Mouse (Mus musculus) macrophage (primary cell): ENCODE measurements around the gene Prkch. TPM values are rescaled to one million over a fixed set of nuclear protein-coding genes. Genes with fewer than 3 reads are reported as not detected.

Experiments
- H3K27ac ChIP-seq: fragments of 350-480 bp; formaldehyde crosslinking; 2 replicates; pipeline ENCODE4 v1.9.0; 2021
- H3K36me3 ChIP-seq: fragments of 350-480 bp; formaldehyde crosslinking; 2 replicates; pipeline ENCODE4 v1.9.0; 2021; ENCODE audit errors: inconsistent target
- H3K4me3 ChIP-seq: fragments of 350-480 bp; formaldehyde crosslinking; 2 replicates; pipeline ENCODE4 v1.9.0; 2021; ENCODE audit errors: inconsistent target
- H3K79me2 ChIP-seq: fragments of 350-480 bp; formaldehyde crosslinking; 2 replicates; pipeline ENCODE4 v1.9.0; 2021; ENCODE audit errors: inconsistent target
- WGBS: methylation state at CpG from one replicate; pipeline ENCODE4 v1.1.7; 2026; ENCODE audit warnings: inconsistent platforms; ENCODE audit not compliant: missing documents; 5-methylcytosine and 5-hydroxymethylcytosine counted together
- polyA plus RNA-seq: library from polyadenylated mRNA; stranded (reverse); fragments of 250-400 nt; gene quantifications from 3 replicates; pipeline ENCODE4 v1.2.4, GENCODE M21; 2018; ENCODE audit warnings: inconsistent platforms

Gene Prkch
- polyA plus RNA-seq, 1 experiment from 2014 or later, result 37.2 TPM

- 6% methylated on average over 12 of the region's 12 CpGs for WGBS
- Histone ChIP-seq H3K79me2 (peaks cover 97% of the 10 kb centered on the region), H3K27ac (peak overlapping the region; percentile 19), H3K36me3 (no peaks in the 10 kb centered on the region), H3K4me3 (no peak overlapping the region)
These were observed 8.6 kb downstream of the Prkch start for GRCm38 (mm10) chr12:73593021-73593798.

- Histone ChIP-seq H3K27ac (no peak overlapping the region), H3K79me2 (peaks cover 97% of the 10 kb centered on the region)
These were observed 9.7 kb downstream of the Prkch start for GRCm38 (mm10) chr12:73594177-73594745.

GRCm38 (mm10) chr12:73595226-73595625 lies 10.6 kb downstream of the Prkch start:
- Histone ChIP-seq H3K27ac (no peak overlapping the region), H3K36me3 (no peaks in the 10 kb centered on the region), H3K79me2 (peaks cover 97% of the 10 kb centered on the region), H3K4me3 (no peak overlapping the region)
- WGBS, result 58% methylated on average over 8 of the region's 8 CpGs

More at GRCm38 (mm10) chr12:73594177-73594745, 9.7 kb downstream of the Prkch start:
- Histone ChIP-seq H3K36me3 (no peaks in the 10 kb centered on the region), H3K4me3 (no peak overlapping the region)
- WGBS, result 38% methylated on average over 9 of the region's 9 CpGs

GRCm38 (mm10) chr12:73598241-73598640 lies 13.6 kb downstream of the Prkch start:
- no peaks in the 10 kb centered on the region for H3K36me3 ChIP-seq
- H3K27ac ChIP-seq, result peak overlapping the region; percentile 37
- 8% methylated on average over 4 of the region's 6 CpGs for WGBS
- peaks cover 97% of the 10 kb centered on the region for H3K79me2 ChIP-seq
- no peak overlapping the region for H3K4me3 ChIP-seq

GRCm38 (mm10) chr12:73600457-73600856 lies 15.9 kb downstream of the Prkch start:
- peaks cover 97% of the 10 kb centered on the region for H3K79me2 ChIP-seq
- WGBS, result 96% methylated on average over 4 of the region's 4 CpGs

GRCm38 (mm10) chr12:73602974-73603373 lies 18.4 kb downstream of the Prkch start:
- Histone ChIP-seq H3K4me3 (no peak overlapping the region), H3K27ac (peak overlapping the region; percentile 37), H3K79me2 (peaks cover 92% of the 10 kb centered on the region), H3K36me3 (no peaks in the 10 kb centered on the region)
- WGBS, result 91% methylated on average over 7 of the region's 7 CpGs

More at GRCm38 (mm10) chr12:73600457-73600856, 15.9 kb downstream of the Prkch start:
- Histone ChIP-seq H3K27ac (no peak overlapping the region), H3K36me3 (no peaks in the 10 kb centered on the region), H3K4me3 (no peak overlapping the region)

- Histone ChIP-seq H3K4me3 (no peak overlapping the region), H3K27ac (peak overlapping the region; percentile 37), H3K36me3 (no peaks in the 10 kb centered on the region), H3K79me2 (peaks cover 95% of the 10 kb centered on the region)
- WGBS, result 59% methylated on average over 6 of the region's 6 CpGs
These were observed 19.1 kb downstream of the Prkch start for GRCm38 (mm10) chr12:73603653-73604052.

- 87% methylated on average over 12 of the region's 12 CpGs for WGBS
These were observed 20.2 kb downstream of the Prkch start for GRCm38 (mm10) chr12:73604762-73605161.

GRCm38 (mm10) chr12:73605174-73605573 lies 20.6 kb downstream of the Prkch start:
- H3K79me2 ChIP-seq, result peaks cover 95% of the 10 kb centered on the region
- peak overlapping the region; percentile 97 for H3K27ac ChIP-seq
- no peak overlapping the region for H3K4me3 ChIP-seq
- no peaks in the 10 kb centered on the region for H3K36me3 ChIP-seq
- 91% methylated on average over 4 of the region's 4 CpGs for WGBS

More at GRCm38 (mm10) chr12:73604762-73605161, 20.2 kb downstream of the Prkch start:
- H3K36me3 ChIP-seq, result no peaks in the 10 kb centered on the region
- no peak overlapping the region for H3K4me3 ChIP-seq
- no peak overlapping the region for H3K27ac ChIP-seq
- peaks cover 95% of the 10 kb centered on the region for H3K79me2 ChIP-seq

GRCm38 (mm10) chr12:73607381-73608064 lies 22.9 kb downstream of the Prkch start:
- H3K27ac ChIP-seq, result peak overlapping the region; percentile 97
- no peak overlapping the region for H3K4me3 ChIP-seq
- H3K79me2 ChIP-seq, result peaks cover 95% of the 10 kb centered on the region
- 19% methylated on average over 13 of the region's 13 CpGs for WGBS
- no peaks in the 10 kb centered on the region for H3K36me3 ChIP-seq

- no peaks in the 10 kb centered on the region for H3K36me3 ChIP-seq
- H3K27ac ChIP-seq, result peak overlapping the region; percentile 97
- H3K79me2 ChIP-seq, result peaks cover 95% of the 10 kb centered on the region
- 44% methylated on average over 4 of the region's 4 CpGs for WGBS
- H3K4me3 ChIP-seq, result no peak overlapping the region
These were observed 23.4 kb downstream of the Prkch start for GRCm38 (mm10) chr12:73608065-73608397.

- Histone ChIP-seq H3K4me3 (no peak overlapping the region), H3K36me3 (no peaks in the 10 kb centered on the region), H3K27ac (peak overlapping the region; percentile 97), H3K79me2 (peaks cover 94% of the 10 kb centered on the region)
- WGBS, result 76% methylated on average over 3 of the region's 3 CpGs
These were observed 24.7 kb downstream of the Prkch start for GRCm38 (mm10) chr12:73609262-73609661.

- Histone ChIP-seq H3K36me3 (no peaks in the 10 kb centered on the region), H3K27ac (peak overlapping the region; percentile 97), H3K4me3 (no peak overlapping the region), H3K79me2 (peaks cover 94% of the 10 kb centered on the region)
- WGBS, result 21% methylated on average over 18 of the region's 18 CpGs
These were observed 25.3 kb downstream of the Prkch start for GRCm38 (mm10) chr12:73609676-73610545.

GRCm38 (mm10) chr12:73610831-73611370 lies 26.3 kb downstream of the Prkch start:
- no peak overlapping the region for H3K4me3 ChIP-seq
- no peaks in the 10 kb centered on the region for H3K36me3 ChIP-seq
- H3K79me2 ChIP-seq, result peaks cover 94% of the 10 kb centered on the region
- 28% methylated on average over 8 of the region's 8 CpGs for WGBS
- peak overlapping the region; percentile 97 for H3K27ac ChIP-seq
